Mouse (Mus musculus): Measurements from ENCODE around the gene Pde3a.
"Not testable (repeated sequence)": the region's sequence is repeated elsewhere in the genome, so short reads cannot be mapped to it uniquely, and the experiment has no call there.

The Pde3a gene

DNA sequence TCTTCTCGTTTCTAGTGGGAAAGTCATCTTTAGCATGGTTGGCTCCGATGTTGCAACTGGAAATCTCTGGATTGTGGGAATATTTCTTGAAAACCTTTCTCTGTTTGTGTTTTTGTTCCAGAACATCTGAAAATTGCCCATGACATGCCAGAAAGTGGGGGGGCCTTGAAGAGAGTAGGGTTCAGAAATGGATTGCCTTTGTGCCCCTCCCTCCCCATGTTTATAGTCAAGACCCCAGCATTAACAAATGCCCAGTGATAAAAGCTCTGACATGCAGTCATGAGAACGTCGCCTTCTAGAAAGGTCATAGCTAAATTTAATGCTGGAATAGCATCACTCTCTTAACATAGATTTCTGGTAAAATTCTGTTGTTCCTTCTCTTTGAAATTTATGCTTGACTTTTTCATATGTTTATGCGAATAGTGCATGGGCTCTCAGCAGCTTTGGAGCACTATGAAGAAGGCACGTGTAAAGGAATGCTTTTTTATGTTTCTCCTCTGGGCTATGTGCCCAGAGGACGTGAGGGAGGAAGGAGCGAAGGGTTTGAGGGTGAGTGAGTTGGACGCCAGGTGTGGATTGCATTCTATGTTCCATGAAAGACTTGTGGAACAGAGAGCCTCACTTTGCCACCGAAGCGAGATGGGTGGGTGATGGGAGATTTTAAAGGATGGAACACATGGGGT is 19.0 kb downstream of the Pde3a start:
- DNase-seq (ENCODE audit: low spot score in 2 of 2) = no peak

DNA sequence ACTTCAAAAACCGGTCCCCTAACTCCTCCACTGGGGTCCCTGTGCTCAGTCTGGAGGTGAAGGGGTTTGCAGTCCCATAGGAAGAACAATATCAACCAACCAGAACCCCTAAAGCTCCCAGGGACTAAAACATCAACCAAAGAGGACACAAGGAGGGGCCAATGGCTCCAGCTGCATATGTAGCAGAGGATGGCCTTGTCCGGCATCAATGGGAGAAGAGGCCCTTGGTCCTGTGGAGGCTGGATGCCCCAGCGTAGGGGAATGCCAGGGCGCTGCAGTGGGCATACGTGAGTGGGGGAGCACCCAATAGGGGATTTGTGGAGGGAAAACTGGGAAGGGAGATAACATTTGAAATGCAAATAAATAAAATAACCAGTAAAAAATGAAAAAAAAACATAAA is 19.8 kb downstream of the Pde3a start:
- no peak for DNase-seq (ENCODE audit: low spot score in 2 of 2)

DNA sequence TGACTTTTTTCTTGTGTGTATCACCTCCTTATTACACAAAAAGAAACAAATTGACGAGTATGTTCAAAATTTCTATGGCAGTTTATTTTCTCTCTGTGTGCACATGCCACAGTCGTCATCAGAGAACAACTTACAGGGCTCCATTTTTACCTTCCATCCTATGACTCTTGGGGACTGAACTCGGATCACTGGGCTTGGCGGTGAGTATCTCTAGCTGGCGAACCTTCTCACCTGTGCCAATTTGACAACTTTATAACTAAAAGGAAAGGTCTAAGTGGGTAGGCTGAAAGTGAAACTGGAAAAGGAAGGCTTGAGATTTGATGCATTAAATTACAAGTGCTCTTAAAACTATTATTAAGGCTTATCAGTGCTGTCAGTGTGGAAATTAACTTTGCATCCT is 22.1 kb downstream of the Pde3a start:
- no peak for DNase-seq (ENCODE audit: low spot score in 2 of 2)

DNA sequence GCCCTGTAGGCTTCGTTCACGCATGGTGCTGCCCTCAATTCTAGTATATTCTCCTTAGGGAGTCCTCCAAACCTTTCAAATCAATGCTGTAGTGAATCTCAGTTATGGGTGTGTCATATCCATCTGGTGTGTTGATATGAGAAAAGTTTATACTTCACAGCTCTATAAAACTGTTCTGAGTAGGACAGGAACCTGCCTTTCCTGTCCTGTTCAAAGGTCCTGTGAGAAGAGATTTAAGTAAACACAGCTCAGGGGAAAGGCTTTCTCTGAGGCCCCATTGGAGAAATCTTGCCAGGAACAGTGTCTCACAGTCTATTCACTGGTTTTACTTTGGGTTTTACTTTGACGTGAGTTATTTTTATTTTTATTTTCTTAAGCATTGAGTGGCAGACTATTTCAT is 22.5 kb downstream of the Pde3a start:
- no peak for DNase-seq (ENCODE audit: low spot score in 2 of 2)

DNA sequence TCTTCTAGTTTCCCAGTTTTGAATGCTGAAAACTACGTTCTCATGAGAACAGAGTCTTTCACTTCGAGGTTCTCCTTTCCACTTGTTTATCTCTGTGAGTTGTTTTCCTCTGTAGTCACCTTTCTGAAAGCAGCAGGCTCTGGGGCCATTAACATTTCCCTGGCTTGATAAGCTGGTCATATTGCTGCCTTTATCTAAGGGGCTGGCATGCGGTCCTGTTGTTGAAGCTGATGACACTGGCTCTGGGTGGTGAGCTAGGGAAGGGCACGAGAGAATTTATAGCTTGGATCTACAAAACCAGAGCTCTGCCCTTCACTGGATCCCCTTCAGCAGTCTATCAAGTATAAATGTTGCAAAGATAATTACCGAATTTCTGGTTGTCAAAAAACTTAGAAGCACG is 24.6 kb downstream of the Pde3a start:
- DNase-seq (ENCODE audit: low spot score in 2 of 2) = no peak

DNA sequence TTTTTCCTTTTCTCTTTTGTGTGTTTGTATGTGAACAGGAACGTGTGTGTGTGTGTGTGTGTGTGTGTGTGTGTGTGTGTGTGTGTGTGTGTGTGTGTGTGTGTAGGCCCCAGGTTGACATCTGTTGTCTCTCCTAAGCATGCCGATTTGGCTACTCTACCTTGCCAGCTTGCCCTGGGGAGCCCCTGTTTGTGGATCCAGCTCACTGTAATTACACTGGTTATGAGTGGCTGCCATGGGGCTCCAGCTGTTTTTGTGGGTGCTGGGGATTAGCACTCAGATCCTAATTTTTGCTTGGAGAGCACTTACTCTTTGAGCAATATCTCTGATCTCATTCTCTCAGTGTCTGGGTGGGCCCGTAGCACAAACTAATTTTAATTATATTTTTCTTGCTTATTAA is 32.6 kb downstream of the Pde3a start:
- DNase-seq (ENCODE audit: low spot score in 2 of 2) = no peak

DNA sequence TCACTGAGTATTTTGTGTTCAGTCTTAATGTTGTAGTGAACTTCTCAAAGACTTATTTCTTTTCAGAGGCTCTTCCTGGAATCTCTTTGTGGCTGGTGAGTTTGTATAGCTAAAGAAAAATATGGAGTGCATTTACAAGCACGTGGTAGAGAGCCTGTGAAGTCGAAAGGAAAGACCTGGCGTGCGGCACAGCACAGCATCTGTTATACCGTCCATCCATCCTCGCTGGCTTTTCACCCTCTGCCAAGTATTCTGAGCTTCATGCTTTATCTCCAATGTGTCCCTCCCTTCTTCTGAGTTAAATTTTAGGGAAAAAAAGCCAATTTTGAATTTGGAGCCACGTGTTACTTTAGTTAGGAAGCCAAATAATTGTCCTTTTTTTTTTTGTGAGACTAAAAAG is 33.7 kb downstream of the Pde3a start:
- no peak for DNase-seq (ENCODE audit: low spot score in 2 of 2)

DNA sequence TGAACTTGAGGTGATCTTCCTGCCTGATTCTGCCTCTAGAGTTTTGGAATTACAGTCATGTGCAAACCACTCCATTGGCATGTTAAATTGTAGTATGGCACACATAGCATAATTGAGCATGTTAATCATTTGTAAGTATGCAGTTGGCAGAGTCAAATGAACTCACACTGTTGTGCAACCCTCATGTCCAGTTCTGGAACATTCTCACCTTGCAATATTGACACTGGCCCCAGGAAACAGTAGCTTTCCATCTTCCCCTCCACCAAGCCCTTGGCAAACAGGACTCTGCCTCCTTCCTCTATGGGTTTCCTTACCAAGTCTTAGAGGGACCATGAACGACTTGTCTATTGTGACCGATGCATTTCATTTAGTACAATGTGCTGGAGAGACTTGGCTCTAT is 42.1 kb downstream of the Pde3a start:
- DNase-seq (ENCODE audit: low spot score in 2 of 2) = no peak

DNA sequence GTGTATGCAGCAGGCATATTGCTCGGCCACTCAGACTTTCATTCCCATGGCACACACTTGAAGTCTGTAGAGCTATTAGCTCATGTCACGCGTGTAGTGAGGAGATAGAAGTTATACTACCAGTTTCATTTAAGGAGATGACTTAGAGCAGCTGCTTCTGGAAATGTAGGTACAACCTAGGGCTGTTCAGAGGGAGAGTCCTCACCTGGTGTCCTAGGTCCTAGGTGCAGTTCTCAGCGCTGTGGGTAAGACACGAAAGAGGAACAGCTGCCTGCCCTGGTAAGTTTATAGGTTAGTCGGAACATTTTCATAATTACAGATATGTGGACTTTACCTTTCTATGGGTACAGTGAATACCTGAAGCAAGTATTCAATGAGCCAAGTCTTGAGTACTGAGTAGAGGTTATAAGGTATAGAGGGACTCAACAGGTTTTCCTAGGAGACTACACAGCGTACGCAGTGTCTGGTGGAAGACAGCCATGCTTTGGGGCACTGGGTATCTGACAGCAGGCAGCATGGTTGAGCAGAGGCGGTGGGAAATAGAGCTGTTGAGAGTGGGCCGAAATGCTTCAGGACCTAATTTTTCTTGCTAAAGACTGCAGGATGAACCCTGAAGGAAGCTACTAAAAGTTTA is 43.9 kb downstream of the Pde3a start:
- no peak for DNase-seq (ENCODE audit: low spot score in 2 of 2)

DNA sequence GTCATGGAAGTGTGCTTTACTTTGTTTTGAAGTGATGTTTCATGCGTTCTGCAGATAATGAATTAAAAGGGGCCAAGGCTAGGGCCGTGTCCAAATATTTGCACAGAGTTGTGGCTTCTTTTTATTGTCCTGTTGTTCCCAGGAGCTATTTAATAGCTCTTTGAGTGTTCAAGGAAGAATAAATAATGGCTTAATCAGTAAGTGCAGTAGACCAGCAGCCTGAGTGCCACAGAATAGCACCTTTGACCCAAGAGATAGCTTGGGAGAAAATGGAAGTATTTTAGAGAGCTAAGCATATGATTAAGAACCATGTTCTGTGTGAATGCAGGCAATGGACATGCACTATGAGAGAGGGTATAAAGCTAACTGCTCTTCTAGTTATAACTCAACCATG is 44.4 kb downstream of the Pde3a start:
- DNase-seq (ENCODE audit: low spot score in 2 of 2) = no peak

DNA sequence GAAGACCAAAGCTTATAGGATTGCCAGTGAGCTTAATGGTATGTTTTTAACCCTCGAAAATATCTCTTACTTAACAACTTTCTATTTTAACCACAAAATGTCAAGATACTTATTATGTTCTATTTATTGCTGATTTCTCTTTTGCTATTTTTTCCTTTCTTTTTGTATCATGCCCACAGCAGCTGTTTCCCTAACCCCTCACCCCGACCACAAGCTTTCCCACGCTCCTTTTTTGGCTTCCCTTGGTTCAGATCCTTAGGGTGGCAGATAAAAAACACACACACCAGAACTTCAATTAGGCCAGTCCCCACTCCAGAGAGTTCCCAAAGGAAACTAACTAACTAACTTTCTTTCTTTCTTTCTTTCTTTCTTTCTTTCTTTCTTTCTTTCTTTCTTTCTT is 46.2 kb downstream of the Pde3a start:
- no peak for DNase-seq (ENCODE audit: low spot score in 2 of 2)

DNA sequence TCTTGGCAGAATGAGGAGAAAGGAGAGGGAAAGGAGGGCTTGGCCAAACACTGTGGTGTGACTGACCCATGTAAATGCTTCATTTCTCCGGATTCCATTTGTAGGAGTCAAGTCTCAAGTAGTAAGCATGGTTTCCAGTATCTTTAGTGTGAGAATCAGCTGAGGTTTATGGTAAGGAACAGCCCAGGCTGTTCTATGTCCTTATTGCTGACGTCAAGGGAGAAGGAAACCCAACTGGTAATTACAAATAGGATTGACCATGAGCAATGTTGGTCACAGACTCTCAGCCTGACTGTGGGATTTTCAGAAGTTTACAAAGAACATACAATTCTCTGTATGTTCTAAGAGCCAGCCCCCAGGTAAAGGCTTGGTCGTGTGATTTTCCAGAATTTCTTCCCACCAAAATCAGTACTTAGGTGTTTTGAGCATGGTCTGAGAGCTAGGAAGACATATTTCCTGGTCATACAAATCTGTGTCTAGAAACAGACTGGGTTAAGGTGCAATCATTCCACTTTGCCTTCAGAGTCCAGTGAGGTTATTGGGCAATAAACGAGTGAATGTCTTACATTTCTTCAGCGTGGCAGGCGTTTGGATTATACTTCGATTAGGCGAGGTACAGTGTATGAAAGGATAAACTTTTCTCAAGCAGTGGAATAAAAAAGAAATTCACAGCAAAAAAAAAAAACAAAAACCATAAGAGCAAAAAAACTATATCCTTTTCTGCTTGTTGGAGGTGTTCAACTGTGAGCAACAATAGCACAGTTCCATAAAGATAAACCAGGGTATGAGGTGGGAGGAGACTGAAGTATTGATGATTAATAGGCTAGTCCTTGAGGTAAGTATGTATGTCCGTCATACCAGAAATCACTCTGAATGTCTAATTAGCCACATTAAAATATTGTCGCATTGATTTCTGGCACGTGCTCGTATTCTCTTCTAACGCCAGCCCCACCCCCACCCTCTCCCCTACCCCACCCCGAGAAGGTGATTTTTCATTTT is 53.0 kb downstream of the Pde3a start:
- DNase-seq (ENCODE audit: low spot score in 2 of 2) = no peak

DNA sequence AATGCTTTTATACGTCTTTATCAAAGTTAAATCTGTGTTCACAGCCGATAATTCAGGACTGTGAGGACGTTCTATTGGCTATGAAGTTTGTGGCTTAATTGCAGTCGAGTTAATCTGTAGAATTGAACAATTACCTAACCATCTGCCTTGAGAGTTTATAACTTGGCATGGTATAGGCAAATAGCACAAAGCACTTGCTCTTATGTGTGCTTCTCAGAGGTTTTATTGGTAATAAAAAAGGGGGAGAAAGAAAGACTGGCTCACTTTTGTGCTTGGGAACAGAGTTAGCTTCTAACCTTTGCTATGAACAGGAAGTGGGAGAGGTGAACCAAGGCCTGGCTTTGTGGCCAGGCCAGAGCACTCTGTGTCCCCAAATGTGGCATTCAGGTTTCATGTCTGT is 53.8 kb downstream of the Pde3a start:
- no peak for DNase-seq (ENCODE audit: low spot score in 2 of 2)

DNA sequence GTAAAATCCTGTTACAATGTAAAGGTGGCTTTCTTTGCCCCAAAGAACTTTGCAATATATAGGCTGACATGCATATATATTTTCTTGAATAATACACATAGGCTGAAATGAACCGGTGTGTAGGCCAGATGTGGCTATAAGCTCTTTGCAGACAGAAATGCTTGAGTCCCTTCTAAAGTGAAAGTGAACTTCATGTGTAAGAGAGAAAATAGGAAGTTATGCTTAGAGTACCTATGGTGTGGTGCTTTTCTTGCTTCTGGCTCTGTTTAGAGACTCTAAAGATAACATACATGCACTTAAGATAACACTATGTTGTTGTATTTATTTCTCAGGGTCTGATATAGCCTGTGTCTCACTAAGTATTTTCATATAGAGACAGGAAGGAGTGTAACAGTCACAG is 58.3 kb downstream of the Pde3a start:
- no peak for DNase-seq (ENCODE audit: low spot score in 2 of 2)

DNA sequence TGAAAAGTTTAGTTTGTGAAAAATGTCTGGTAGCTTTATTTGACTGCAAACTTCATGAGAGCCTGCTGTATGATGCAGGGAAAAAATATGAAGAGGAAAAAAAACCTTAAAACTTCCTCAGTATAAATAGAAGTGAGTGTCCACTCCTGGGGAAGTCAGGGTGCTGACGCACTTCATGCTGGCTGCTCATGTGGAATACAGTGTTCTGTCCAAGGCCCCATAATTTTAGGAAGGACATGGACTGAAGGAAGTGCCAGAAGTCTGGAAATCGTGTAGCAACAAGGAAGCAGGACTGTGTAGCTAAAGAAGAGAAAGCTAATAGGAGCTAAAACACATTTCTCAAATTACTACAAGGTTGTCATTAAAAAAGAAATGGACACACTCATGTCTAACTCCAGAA is 59.4 kb downstream of the Pde3a start:
- no peak for DNase-seq (ENCODE audit: low spot score in 2 of 2)

DNA sequence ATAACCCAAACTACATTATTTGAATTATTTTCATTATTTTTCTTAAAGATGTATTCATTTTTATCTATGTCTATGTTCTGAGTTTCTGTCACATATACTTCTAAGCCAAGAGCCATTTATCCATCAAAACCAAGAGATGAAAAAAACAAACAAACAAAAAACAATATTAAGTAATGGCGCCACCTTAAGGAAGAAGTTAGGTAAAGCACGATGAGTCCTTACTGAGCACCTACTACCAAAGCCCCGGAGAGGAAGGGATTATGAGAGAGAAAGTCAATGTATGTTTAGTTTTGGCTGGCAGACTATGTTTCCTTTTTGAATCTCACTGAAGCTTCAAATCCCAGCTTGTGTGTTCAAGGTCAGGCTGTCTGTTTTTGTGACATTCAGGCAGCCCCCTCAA is 60.8 kb downstream of the Pde3a start:
- DNase-seq (ENCODE audit: low spot score in 2 of 2) = no peak

DNA sequence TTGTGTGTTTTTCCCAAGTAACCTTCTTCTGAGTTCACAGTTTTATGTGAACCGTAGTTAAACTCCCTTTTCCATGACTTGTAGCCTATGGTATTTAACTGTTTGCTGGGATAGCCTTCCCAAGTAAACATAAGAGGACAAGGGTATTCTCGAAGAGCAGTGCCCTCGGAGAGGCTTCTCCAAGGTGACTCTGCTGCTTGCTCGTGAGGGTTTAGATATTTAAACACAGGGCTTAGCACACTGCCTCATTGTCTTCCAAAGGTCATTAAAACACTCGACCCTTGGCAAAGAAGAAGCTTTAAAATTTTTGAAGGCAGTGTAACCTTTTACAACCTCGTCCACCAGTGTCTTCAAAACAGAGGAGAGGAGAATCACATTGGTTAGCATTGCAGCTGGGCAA is 61.3 kb downstream of the Pde3a start:
- no peak for DNase-seq (ENCODE audit: low spot score in 2 of 2)

DNA sequence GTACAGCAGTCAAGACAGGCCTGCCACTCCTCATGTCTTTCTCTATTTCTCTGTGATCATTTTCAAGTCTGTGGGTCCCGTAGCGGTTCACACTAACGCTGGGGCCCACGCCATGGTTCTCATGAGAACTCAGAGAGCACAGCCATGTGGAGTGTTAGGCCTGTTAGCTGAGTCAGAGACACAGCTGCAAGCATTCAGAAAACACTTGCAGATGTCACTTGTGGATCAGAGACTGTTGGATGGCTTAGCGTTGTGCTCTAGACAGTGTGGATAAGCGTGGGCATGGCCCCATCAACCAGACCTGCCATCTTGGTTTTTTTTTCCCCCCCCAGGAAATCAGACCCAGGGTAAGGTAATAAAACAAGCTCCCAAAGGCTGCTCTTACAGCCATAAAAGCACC is 62.5 kb downstream of the Pde3a start:
- no peak for DNase-seq (ENCODE audit: low spot score in 2 of 2)

DNA sequence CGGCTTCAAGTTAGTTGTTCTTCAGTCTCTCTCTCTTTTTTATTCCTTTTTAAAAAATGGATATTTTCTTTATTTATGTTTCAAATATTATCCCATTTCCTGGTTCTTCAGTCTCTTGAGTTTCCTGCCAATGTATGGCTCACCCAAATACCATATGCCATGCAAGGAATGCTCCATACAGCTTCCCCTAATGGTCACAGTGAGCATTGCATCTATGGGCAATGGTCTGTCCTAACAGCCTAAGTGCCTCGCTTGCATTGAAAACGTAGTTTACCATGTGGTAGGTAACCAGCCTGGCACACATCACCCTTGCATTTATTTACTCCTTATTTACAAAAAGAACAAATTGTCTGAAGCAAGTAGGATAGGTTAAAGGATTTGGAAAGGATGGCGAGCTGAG is 64.0 kb downstream of the Pde3a start:
- no peak for DNase-seq (ENCODE audit: low spot score in 2 of 2)

DNA sequence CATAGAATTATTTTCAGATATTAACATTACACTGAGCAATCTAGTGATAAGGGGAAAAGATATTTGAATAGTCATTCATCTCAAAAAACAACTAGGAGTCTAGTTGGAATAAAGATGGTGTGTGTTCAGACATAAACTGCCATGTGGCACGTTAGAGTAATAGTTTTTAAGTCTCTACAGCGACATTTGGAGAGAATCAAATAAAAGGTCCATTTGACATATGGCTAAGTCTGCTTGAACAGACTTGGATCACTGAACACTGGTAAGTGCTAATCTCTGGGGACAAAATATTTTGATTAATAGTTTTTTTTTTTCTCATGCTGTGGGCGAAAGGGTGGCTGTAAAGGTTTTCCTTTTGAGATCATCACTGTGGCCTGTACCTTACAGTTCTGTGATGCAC is 69.4 kb downstream of the Pde3a start:
- DNase-seq (ENCODE audit: low spot score in 2 of 2) = no peak

DNA sequence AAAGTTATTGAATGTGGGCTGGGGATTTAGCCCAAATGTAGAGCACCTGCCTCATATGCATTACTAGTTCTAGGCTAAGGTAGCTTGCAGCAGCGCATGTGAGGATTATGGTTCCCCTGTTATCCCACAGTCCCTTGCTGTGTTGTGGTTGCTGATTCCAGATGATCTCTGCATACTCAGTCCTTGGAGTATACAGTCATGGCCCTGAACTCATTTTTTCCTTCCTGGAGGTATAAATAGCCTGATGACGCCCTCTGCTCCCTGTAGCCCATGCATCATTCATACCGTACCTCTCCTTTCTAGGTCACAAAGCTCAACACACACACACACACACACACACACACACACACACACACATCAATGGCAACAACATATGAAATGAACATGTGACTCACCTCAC is 72.2 kb downstream of the Pde3a start:
- DNase-seq (ENCODE audit: low spot score in 2 of 2) = no peak

DNA sequence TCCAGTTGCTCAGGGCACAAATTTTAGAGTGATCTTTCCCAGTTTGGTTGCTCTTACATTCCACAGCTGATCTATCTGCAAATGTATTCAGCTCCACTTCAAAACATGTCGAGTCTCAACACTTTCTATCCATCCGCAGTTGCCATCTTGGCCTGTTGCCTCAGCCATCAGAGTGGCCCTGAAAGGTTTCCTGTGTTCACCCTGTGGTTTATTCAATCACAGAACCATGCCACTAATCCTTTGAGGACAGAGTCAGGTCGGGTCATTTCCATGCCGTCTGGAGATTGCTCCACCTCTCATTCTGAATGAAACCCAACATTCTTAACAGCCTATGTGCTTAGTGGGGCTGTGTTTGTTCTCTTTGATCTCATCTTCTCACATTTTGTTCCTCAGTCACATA is 73.9 kb downstream of the Pde3a start:
- no peak for DNase-seq (ENCODE audit: low spot score in 2 of 2)

DNA sequence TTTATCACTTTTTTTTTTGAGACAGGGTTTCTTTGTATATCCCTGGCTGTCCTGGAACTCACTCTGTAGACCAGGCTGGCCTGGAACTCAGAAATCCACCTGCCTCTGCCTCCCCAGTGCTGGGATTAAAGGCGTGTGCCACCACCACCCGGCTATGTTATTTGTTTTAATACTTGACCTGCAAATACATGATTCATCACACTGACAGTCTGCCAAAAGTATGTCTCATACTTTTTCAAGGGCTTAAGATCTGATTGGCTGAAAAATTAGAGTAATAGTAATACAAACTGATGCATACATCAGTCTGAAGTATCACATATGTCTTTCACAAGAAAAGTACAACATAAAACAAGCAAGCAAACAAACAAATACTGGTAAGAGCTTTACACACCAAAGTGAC is 78.1 kb downstream of the Pde3a start:
- not testable (repeated sequence) for DNase-seq (ENCODE audit: low spot score in 2 of 2)

Data from spleen, postnatal 10 days (tissue).